ENCODE assay signal across 9 mouse cellular contexts in the genomic region with DNA sequence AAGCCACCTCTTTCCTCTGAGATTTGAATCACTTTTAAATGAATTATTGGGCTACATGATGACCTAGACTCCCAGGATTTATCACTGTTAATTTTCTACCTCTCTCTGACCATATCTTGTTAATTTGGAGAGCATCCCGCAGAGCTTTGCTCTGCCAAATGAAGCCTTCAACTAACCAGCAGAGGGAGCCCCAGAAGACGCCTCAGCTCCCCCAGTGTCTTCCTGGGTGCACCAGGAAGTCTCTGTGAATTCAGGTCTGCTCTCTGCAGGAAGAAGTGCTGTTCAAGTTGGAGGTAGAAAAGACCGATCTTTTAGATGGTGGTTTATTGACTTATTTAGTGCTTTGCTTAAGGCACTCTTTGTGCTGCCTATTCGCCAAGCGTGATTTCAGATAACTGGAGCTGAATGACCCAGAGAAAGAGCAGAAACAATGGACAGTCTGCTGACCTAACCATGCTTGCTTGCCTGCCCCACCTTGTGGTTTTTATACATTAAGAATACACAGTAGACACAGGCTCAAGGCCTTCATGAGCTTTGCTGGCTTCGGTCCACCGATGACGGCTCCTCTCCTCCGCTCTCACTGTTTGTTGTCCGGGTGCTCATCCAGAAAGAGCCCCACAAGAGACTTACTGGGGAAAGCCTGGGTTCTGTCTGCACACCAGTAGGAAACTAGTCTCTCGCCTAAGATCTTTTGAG. TPM values are rescaled to one million over a fixed set of nuclear protein-coding genes. Genes with fewer than 3 reads are reported as not detected.
DNase-seq lines count a peak whose midpoint lies in the region; ATAC-seq lines count a peak whose summit lies in the region.
"Had no signal": no experiment of that assay in that cellular context is flagged by ENCODE, and none has a peak within 500 bp of the region (broad histone marks: within the 10 kb centered on the region; RNA-seq: fewer than 3 reads in every experiment).

No protein-coding gene starts in this region.

- H3K9ac ChIP-seq in neural tube, embryonic 11.5 days (ENCODE audit: low read length) = no peak overlapping the region
- H3K9ac ChIP-seq in lung, embryonic 15.5 days = no peak overlapping the region
- H3K9ac ChIP-seq: neural tube, embryonic 13.5 days had no signal

- no peak for ATAC-seq in neural tube, embryonic 11.5 days (ENCODE audit: insufficient read depth, low FRiP score, low TSS enrichment)
- peak; percentile 65; the same call in 1 of the 2 replicates for ATAC-seq in lung, embryonic 15.5 days (ENCODE audit: borderline replicate concordance, extremely low read depth, low FRiP score, low TSS enrichment)

- no peaks in the 10 kb centered on the region for H3K36me3 ChIP-seq in neural tube, embryonic 11.5 days (ENCODE audit: control insufficient read depth, insufficient read depth, low read length)
- no peaks in the 10 kb centered on the region for H3K36me3 ChIP-seq in lung, embryonic 15.5 days
- H3K36me3 ChIP-seq: neural tube, embryonic 13.5 days had no signal

- DNase-seq in cerebellum, adult 8-10 months = peak; percentile 12
- no peak for DNase-seq in cerebellum, adult 9-11 months
- peak; percentile 39 for DNase-seq in neural tube, embryonic 11.5 days (ENCODE audit: low spot score)
- DNase-seq in neural tube, embryonic 10.5 days (ENCODE audit: extremely low spot score, low spot score) = no peak
- DNase-seq in adrenal gland, postnatal 36 days = peak; percentile 14 to 21
- peak; percentile 30 for DNase-seq in gastrocnemius, postnatal 10 days
- DNase-seq in testis, postnatal 10 days (ENCODE audit: low spot score) = peak; percentile 50

- H3K4me3 ChIP-seq in neural tube, embryonic 11.5 days (ENCODE audit: low read depth, low read length) = no peak overlapping the region
- H3K4me3 ChIP-seq in lung, embryonic 15.5 days = no peak overlapping the region
- H3K4me3 ChIP-seq: neural tube, embryonic 13.5 days had no signal

- H3K4me1 ChIP-seq in neural tube, embryonic 11.5 days (ENCODE audit: control insufficient read depth, insufficient read depth, low read length) = no peaks in the 10 kb centered on the region
- no peaks in the 10 kb centered on the region for H3K4me1 ChIP-seq in lung, embryonic 15.5 days
- H3K4me1 ChIP-seq: neural tube, embryonic 13.5 days had no signal

- no peaks in the 10 kb centered on the region for H3K9me3 ChIP-seq in neural tube, embryonic 11.5 days (ENCODE audit: control insufficient read depth, low read length)
- no peaks in the 10 kb centered on the region for H3K9me3 ChIP-seq in lung, embryonic 15.5 days
- H3K9me3 ChIP-seq: neural tube, embryonic 13.5 days had no signal

- no peak overlapping the region for H3K27ac ChIP-seq in neural tube, embryonic 11.5 days (ENCODE audit: low read depth, low read length)
- H3K27ac ChIP-seq in lung, embryonic 15.5 days = no peak overlapping the region
- H3K27ac ChIP-seq: neural tube, embryonic 13.5 days had no signal

- no peaks in the 10 kb centered on the region for H3K27me3 ChIP-seq in neural tube, embryonic 11.5 days (ENCODE audit: control insufficient read depth, insufficient read depth, low read length)
- H3K27me3 ChIP-seq in lung, embryonic 15.5 days = no peaks in the 10 kb centered on the region

- H3K4me2 ChIP-seq in neural tube, embryonic 11.5 days (ENCODE audit: low read depth) = no peak overlapping the region
- no peak overlapping the region for H3K4me2 ChIP-seq in lung, embryonic 15.5 days
- H3K4me2 ChIP-seq: neural tube, embryonic 13.5 days had no signal

- WGBS in neural tube, embryonic 11.5 days = 74% methylated on average over 11 of the region's 11 CpGs
- WGBS in lung, embryonic 15.5 days = 65% methylated on average over 11 of the region's 11 CpGs

RNA-seq across cellular contexts. Expression of a gene that starts 38.9 kb away (rescaled TPM):
- polyA plus RNA-seq in neural tube, embryonic 11.5 days (2014; fragmentation: Nextera tagmentation; extraction: Ambion mirVana) = 0.08 and 0.15 TPM in 2 replicates
- total RNA-seq in adrenal gland, postnatal 36 days (2021) = 1 to 10 TPM; 2.4 to 6.7 TPM
- total RNA-seq in gastrocnemius, postnatal 10 days (2021) = 1 to 10 TPM; 1.3 to 1.9 TPM
- 0.14 and 0.17 TPM in 2 replicates for polyA plus RNA-seq in lung, embryonic 15.5 days (2015; fragmentation: Nextera tagmentation; extraction: Ambion mirVana)

RNA-seq across cellular contexts. Expression of a gene that starts 39.1 kb away (rescaled TPM):
- polyA plus RNA-seq in neural tube, embryonic 11.5 days (2014; fragmentation: Nextera tagmentation; extraction: Ambion mirVana) = 6.7 and 8.8 TPM in 2 replicates
- total RNA-seq in adrenal gland, postnatal 36 days (2021) = 1 to 10 TPM; 4.8 to 5.5 TPM
- 1 to 10 TPM; 5.1 to 6.0 TPM for total RNA-seq in gastrocnemius, postnatal 10 days (2021)
- polyA plus RNA-seq in lung, embryonic 15.5 days (2015; fragmentation: Nextera tagmentation; extraction: Ambion mirVana) = 9.5 and 11.0 TPM in 2 replicates

Comparison
In these comparisons a context has a peak if more than half of its experiments do, and no peak if none do; other contexts are left out.
1. DNase-seq: peak in cerebellum, adult 8-10 months (single experiment), neural tube, embryonic 11.5 days (single experiment), adrenal gland, postnatal 36 days (2 of 2), gastrocnemius, postnatal 10 days (single experiment) and testis, postnatal 10 days (single experiment); none in cerebellum, adult 9-11 months (single experiment) and neural tube, embryonic 10.5 days (single experiment).